8 mouse cellular contexts compared by ENCODE assay signal in the genomic region with DNA sequence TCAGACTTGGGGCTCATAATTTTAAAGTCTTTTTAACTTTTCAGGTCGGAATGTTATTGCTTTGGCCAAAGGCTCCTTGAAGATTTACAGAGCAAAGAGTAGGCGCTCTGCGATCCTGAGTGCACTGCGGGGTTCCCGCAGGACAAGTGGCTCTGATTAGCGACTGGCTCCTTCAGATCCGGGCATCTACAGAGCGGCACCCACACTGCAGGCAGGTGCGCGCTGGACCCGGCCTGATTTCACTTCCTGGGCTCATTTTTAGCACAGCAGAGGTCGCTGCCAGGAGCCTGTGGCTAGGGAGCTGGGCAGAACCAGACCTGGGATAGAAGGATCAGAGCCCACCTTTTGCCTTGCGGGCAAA.
DNase-seq lines count a peak whose midpoint lies in the region; ATAC-seq and TF ChIP-seq lines count a peak whose summit lies in the region.
"Had no signal": no experiment of that assay in that cellular context is flagged by ENCODE, and none has a peak within 500 bp of the region (broad histone marks: within the 10 kb centered on the region; RNA-seq: fewer than 3 reads in every experiment).

No protein-coding gene starts in this region.

- DNase-seq in embryonic facial prominence, embryonic 10.5 days (ENCODE audit: low spot score) = no peak
- DNase-seq in midbrain, embryonic 11.5 days (ENCODE audit: low spot score, missing footprints) = no peak
- DNase-seq in right cerebral cortex, postnatal 4 days = no peak
- DNase-seq: right cerebral cortex, postnatal 14 days had no signal

- no peaks in the 10 kb centered on the region for H3K27me3 ChIP-seq in intestine, embryonic 15.5 days (replicated peaks)
- no peaks in the 10 kb centered on the region for H3K27me3 ChIP-seq in intestine, embryonic 16.5 days (replicated peaks; ENCODE audit: control insufficient read depth, insufficient read depth, low read length)
- no peaks in the 10 kb centered on the region for H3K27me3 ChIP-seq in ES-Bruce4 (ENCODE audit: control insufficient read depth, insufficient read depth, low read length, poor library complexity, severe bottlenecking)
- 0 out of 2 replicates have a peak, but pooled peaks cover 9% of the 10 kb centered on the region for H3K27me3 ChIP-seq in embryonic facial prominence, embryonic 10.5 days (replicated peaks; ENCODE audit: low read depth, poor library complexity, severe bottlenecking)
- no peaks in the 10 kb centered on the region for H3K27me3 ChIP-seq in midbrain, embryonic 11.5 days (ENCODE audit: control insufficient read depth, insufficient read depth, low read length)

- H3K9ac ChIP-seq in intestine, embryonic 15.5 days = no peak overlapping the region
- H3K9ac ChIP-seq in intestine, embryonic 16.5 days (ENCODE audit: low read depth, low read length) = no peak overlapping the region
- H3K9ac ChIP-seq in ES-Bruce4 (ENCODE audit: low read depth, poor library complexity, severe bottlenecking) = no peak overlapping the region
- H3K9ac ChIP-seq in midbrain, embryonic 11.5 days (ENCODE audit: low read length) = peak overlapping the region; percentile 22

- no peak for TF ChIP-seq POLR2A in ES-Bruce4 (IDR thresholded peaks at IDR 0.05; ENCODE audit: insufficient read depth, low read length)

- no peaks in the 10 kb centered on the region for H3K36me3 ChIP-seq in intestine, embryonic 15.5 days
- no peaks in the 10 kb centered on the region for H3K36me3 ChIP-seq in intestine, embryonic 16.5 days (ENCODE audit: control insufficient read depth, insufficient read depth, low read length)
- H3K36me3 ChIP-seq in ES-Bruce4 (ENCODE audit: control insufficient read depth, insufficient read depth, low read length, poor library complexity, severe bottlenecking) = no peaks in the 10 kb centered on the region
- no peaks in the 10 kb centered on the region for H3K36me3 ChIP-seq in embryonic facial prominence, embryonic 10.5 days (replicated peaks)
- no peaks in the 10 kb centered on the region for H3K36me3 ChIP-seq in midbrain, embryonic 11.5 days (ENCODE audit: control insufficient read depth, insufficient read depth, low read length)

- 18% methylated on average over 13 of the region's 13 CpGs for WGBS in intestine, embryonic 15.5 days
- 15% methylated on average over 13 of the region's 13 CpGs for WGBS in intestine, embryonic 16.5 days
- WGBS in embryonic facial prominence, embryonic 10.5 days = 9% methylated on average over 13 of the region's 13 CpGs
- 15% methylated on average over 13 of the region's 13 CpGs for WGBS in midbrain, embryonic 11.5 days

- H3K4me1 ChIP-seq in intestine, embryonic 15.5 days (replicated peaks) = no peaks in the 10 kb centered on the region
- H3K4me1 ChIP-seq in intestine, embryonic 16.5 days (ENCODE audit: control insufficient read depth, insufficient read depth, low read length) = no peaks in the 10 kb centered on the region
- no peaks in the 10 kb centered on the region for H3K4me1 ChIP-seq in ES-Bruce4 (ENCODE audit: control insufficient read depth, insufficient read depth, low read length)
- peaks cover 16% of the 10 kb centered on the region for H3K4me1 ChIP-seq in embryonic facial prominence, embryonic 10.5 days
- peaks cover 7% of the 10 kb centered on the region for H3K4me1 ChIP-seq in midbrain, embryonic 11.5 days (ENCODE audit: control insufficient read depth, insufficient read depth, low read length)

- no peak for ATAC-seq in intestine, embryonic 15.5 days
- no peak for ATAC-seq in intestine, embryonic 16.5 days
- ATAC-seq in midbrain, embryonic 11.5 days (ENCODE audit: low FRiP score) = no peak
- ATAC-seq in inflammation-experienced regulatory T-cells, adult 6 months = no peak

- no peak overlapping the region for H3K4me3 ChIP-seq in intestine, embryonic 15.5 days (replicated peaks)
- H3K4me3 ChIP-seq in intestine, embryonic 16.5 days (ENCODE audit: low read length) = no peak overlapping the region
- peak overlapping the region; percentile 35 for H3K4me3 ChIP-seq in ES-Bruce4 (ENCODE audit: low read depth, low read length)
- H3K4me3 ChIP-seq in embryonic facial prominence, embryonic 10.5 days = peak overlapping the region; percentile 43
- H3K4me3 ChIP-seq in midbrain, embryonic 11.5 days (ENCODE audit: low read depth, low read length) = peak overlapping the region; percentile 15

- no peaks in the 10 kb centered on the region for H3K9me3 ChIP-seq in intestine, embryonic 15.5 days
- H3K9me3 ChIP-seq in intestine, embryonic 16.5 days (ENCODE audit: control insufficient read depth, low read length) = no peaks in the 10 kb centered on the region
- H3K9me3 ChIP-seq in ES-Bruce4 (replicated peaks; ENCODE audit: control insufficient read depth, insufficient read depth, low read length, poor library complexity, severe bottlenecking) = no peaks in the 10 kb centered on the region
- no peaks in the 10 kb centered on the region for H3K9me3 ChIP-seq in embryonic facial prominence, embryonic 10.5 days
- no peaks in the 10 kb centered on the region for H3K9me3 ChIP-seq in midbrain, embryonic 11.5 days (ENCODE audit: control insufficient read depth, low read length)

- no peak for TF ChIP-seq EP300 in ES-Bruce4 (IDR thresholded peaks at IDR 0.05; ENCODE audit: insufficient read depth, low read depth, low read length)

- TF ChIP-seq CTCF in ES-Bruce4 (IDR thresholded peaks at IDR 0.05; ENCODE audit: low read depth, low read length) = no peak

- peak overlapping the region; percentile 36 for H3K4me2 ChIP-seq in intestine, embryonic 15.5 days (replicated peaks)
- no peak overlapping the region for H3K4me2 ChIP-seq in intestine, embryonic 16.5 days (ENCODE audit: low read depth, low read length)
- peak overlapping the region; percentile 38 for H3K4me2 ChIP-seq in midbrain, embryonic 11.5 days

- no peak overlapping the region for H3K27ac ChIP-seq in intestine, embryonic 15.5 days
- H3K27ac ChIP-seq in intestine, embryonic 16.5 days (ENCODE audit: low read length) = no peak overlapping the region
- H3K27ac ChIP-seq in ES-Bruce4 (ENCODE audit: insufficient read depth, low read length) = no peak overlapping the region
- H3K27ac ChIP-seq in embryonic facial prominence, embryonic 10.5 days (replicated peaks) = no peak overlapping the region
- no peak overlapping the region for H3K27ac ChIP-seq in midbrain, embryonic 11.5 days (ENCODE audit: low read depth, low read length)

Comparison
In these comparisons a context has a peak if more than half of its experiments do, and no peak if none do; other contexts are left out.
1. H3K4me3 ChIP-seq: peak in ES-Bruce4 (single experiment), embryonic facial prominence, embryonic 10.5 days (single experiment) and midbrain, embryonic 11.5 days (single experiment); none in intestine, embryonic 15.5 days (single experiment) and intestine, embryonic 16.5 days (single experiment).